Mouse (Mus musculus) hindbrain, embryonic 10.5 days (tissue): ENCODE measurements around the gene Pdcd4. TPM values are rescaled to one million over a fixed set of nuclear protein-coding genes. Genes with fewer than 3 reads are reported as not detected.

Experiments used
- DNase-seq: peaks from one replicate; pipeline ENCODE4 v3.0.0-alpha.2; 2017; ENCODE audit warnings: low spot score
- H3K27ac ChIP-seq: fragments of 300-500 bp; sonication (generic); 2 replicates; pipeline ENCODE4 v1.5.1; 2016; ENCODE audit warnings: mild to moderate bottlenecking, moderate library complexity
- H3K27me3 ChIP-seq: fragments of 300-500 bp; sonication (generic); 2 replicates; pipeline ENCODE4 v1.6.1; 2016; ENCODE audit warnings: mild to moderate bottlenecking; ENCODE audit not compliant: poor library complexity, insufficient read depth, severe bottlenecking
- H3K36me3 ChIP-seq: fragments of 300-500 bp; sonication (generic); 2 replicates; pipeline ENCODE4 v1.6.1; 2016; ENCODE audit warnings: mild to moderate bottlenecking, moderate library complexity
- H3K4me1 ChIP-seq: fragments of 300-500 bp; sonication (generic); replicated peaks from 2 replicates; pipeline ENCODE4 v1.6.1; 2016; ENCODE audit warnings: mild to moderate bottlenecking
- H3K4me3 ChIP-seq: fragments of 300-500 bp; sonication (generic); 2 replicates; pipeline ENCODE4 v1.5.1; 2016; ENCODE audit warnings: mild to moderate bottlenecking, moderate library complexity
- H3K9me3 ChIP-seq: fragments of 300-500 bp; sonication (generic); 2 replicates; pipeline ENCODE4 v1.6.1; 2016; ENCODE audit warnings: mild to moderate bottlenecking, moderate library complexity
- WGBS: fragments of 180-500 bp; shearing (Covaris S2); methylation state at CpG from one replicate; pipeline ENCODE4 v1.1.7; 2016; 5-methylcytosine and 5-hydroxymethylcytosine counted together
- polyA plus RNA-seq: library from polyadenylated mRNA; unstranded; fragments of >200 nt; fragmentation: Nextera tagmentation; extraction: Ambion mirVana; gene quantifications from 2 replicates; pipeline ENCODE4 v1.2.1, GENCODE M21; 2016

The Pdcd4 gene
- polyA plus RNA-seq = 49.8 and 49.9 TPM in 2 replicates

- no peaks in the 10 kb centered on the region for H3K27me3 ChIP-seq
- H3K4me1 ChIP-seq = peaks cover 9% of the 10 kb centered on the region; the same call in 1 of the 2 replicates
- WGBS = 71% methylated on average over 3 of the region's 3 CpGs
- H3K27ac ChIP-seq = 0 out of 2 replicates have a peak within 1 kb of the TSS, but pooled peaks have one; percentile 5
- DNase-seq = no peak
- no peaks in the 10 kb centered on the region for H3K36me3 ChIP-seq
- H3K9me3 ChIP-seq = no peaks in the 10 kb centered on the region
- no peak within 1 kb of the TSS for H3K4me3 ChIP-seq
Observed at GRCm38 (mm10) chr19:53892061-53892460, at the start of gene Pdcd4. Gene Pdcd4, plus strand, starts transcription at chr19:53892231.

DNA sequence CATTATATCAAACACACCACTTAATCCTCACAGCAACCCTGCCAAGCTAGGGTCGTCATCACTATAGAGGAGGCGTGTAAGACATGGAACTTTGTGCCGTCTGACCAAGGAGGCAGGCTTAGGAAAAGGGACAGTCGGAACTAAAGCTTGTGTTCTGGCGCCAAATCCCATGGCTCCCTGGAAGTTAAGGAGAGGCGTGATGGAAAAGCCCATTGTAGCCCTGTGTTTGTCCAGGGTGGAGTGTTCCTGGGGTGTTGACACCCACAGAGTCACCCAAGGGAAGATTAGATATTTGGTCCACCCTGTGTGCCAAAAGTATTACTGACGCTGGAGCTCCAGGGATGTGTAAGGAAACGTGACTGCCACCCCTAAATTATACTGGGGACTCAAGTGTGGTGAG is 48.1 kb upstream of the Pdcd4 start:
- DNase-seq = no peak
- Histone ChIP-seq H3K4me3 (no peak overlapping the region), H3K36me3 (no peaks in the 10 kb centered on the region), H3K27ac (no peak overlapping the region), H3K4me1 (peaks cover 4% of the 10 kb centered on the region; the same call in 1 of the 2 replicates), H3K27me3 (no peaks in the 10 kb centered on the region), H3K9me3 (no peaks in the 10 kb centered on the region)
- WGBS = 91% methylated on average over 8 of the region's 8 CpGs

DNA sequence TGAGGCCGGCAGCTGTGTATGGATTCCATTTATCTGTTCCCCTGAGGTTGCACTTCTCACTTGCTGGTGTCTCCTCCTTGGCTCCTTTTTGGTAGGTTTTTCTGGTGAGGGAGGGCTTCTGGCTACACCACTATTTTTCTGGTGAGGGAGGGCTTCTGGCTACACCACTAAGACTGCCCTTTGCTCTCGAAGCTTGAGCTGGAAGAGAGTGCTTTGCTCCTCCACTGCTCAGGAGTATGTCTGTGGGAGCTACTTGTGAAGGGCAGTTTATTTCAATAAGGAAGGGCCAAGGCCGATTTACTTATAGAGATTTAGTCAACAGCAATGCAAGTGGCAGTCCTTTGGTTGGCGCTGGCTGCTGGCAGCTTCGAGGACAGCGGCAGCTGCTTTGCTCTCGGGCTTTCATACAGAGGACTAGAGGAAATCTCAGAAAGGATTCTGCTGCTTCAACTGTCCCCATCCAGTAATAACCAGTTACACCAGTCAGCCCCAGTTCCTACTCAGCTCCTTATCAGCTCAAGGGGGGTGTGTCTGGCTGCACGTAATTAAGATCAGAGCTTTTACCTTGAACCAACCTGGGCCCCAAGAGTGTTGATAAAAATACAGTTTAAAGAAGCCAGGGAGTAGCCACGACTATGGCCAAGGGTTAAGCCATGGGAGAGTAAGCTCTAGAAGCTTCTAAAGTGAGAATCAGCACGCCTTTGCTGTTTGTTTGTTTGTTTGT is 43.6 kb upstream of the Pdcd4 start:
- DNase-seq = no peak
- Histone ChIP-seq H3K27ac (no peak overlapping the region), H3K36me3 (no peaks in the 10 kb centered on the region), H3K4me1 (peaks cover 31% of the 10 kb centered on the region), H3K27me3 (no peaks in the 10 kb centered on the region), H3K4me3 (no peak overlapping the region), H3K9me3 (no peaks in the 10 kb centered on the region)
- 85% methylated on average over 10 of the region's 10 CpGs for WGBS

GRCm38 (mm10) chr19:53850166-53850922 is 41.7 kb upstream of the Pdcd4 start:
- 68% methylated on average over 18 of the region's 18 CpGs for WGBS
- Histone ChIP-seq H3K9me3 (no peaks in the 10 kb centered on the region), H3K36me3 (no peaks in the 10 kb centered on the region), H3K27me3 (no peaks in the 10 kb centered on the region), H3K4me1 (peaks cover 34% of the 10 kb centered on the region), H3K27ac (peak overlapping the region; percentile 31), H3K4me3 (no peak overlapping the region)
- DNase-seq = no peak

- H3K27me3 ChIP-seq = no peaks in the 10 kb centered on the region
- no peaks in the 10 kb centered on the region for H3K9me3 ChIP-seq
- no peaks in the 10 kb centered on the region for H3K36me3 ChIP-seq
- no peak overlapping the region for H3K4me3 ChIP-seq
- H3K4me1 ChIP-seq = peaks cover 38% of the 10 kb centered on the region
- 82% methylated on average over 13 of the region's 13 CpGs for WGBS
- DNase-seq = no peak
- H3K27ac ChIP-seq = peak overlapping the region; percentile 71
Observed at GRCm38 (mm10) chr19:53851352-53851751, 40.7 kb upstream of the Pdcd4 start.

DNA sequence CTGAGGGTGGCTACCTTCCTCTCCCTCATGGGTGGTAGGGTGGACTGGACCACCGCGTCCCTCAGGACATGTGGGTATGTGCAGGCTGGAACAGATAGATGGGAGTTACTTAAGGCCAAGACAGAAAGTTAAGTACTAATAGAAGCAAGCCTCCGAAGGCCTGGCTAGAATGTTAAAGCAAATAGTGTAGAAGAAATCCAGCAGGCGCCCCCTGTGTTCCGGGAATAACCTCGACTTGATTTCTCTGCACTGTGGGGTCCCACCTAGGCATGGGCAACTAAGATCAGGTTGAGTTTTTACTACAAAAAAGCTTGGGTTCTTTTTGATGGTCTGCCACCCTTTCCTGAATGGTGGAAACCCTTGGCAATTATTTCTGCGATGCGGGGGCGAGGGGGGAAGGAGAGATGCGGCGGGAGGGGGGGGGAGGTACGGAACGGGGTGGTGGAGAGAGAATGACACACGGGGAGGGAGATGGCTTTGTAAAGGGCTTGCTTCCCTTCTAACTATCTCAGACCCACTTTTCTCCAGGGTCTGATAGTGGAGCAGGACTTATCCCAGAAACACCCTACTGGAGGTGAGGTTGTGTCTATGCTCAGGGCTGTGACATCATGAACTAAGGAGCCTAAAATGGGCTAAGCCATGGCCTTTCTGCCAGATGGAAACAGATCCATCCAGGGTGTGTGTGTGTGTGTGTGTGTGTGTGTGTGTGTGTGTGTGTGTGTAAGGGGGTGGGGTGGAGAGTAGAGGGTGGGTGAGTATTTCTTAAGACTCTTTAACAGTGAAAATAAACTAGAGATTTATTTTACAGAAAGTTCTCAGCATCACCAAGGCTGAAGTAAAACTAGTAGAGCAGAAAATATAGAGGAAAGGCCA is 40.0 kb upstream of the Pdcd4 start:
- 88% methylated on average over 14 of the region's 14 CpGs for WGBS
- Histone ChIP-seq H3K27ac (peak overlapping the region; percentile 71), H3K27me3 (no peaks in the 10 kb centered on the region), H3K4me1 (peaks cover 38% of the 10 kb centered on the region), H3K4me3 (peak overlapping the region; percentile 20; the same call in 1 of the 2 replicates), H3K9me3 (no peaks in the 10 kb centered on the region), H3K36me3 (no peaks in the 10 kb centered on the region)
- DNase-seq = no peak

DNA sequence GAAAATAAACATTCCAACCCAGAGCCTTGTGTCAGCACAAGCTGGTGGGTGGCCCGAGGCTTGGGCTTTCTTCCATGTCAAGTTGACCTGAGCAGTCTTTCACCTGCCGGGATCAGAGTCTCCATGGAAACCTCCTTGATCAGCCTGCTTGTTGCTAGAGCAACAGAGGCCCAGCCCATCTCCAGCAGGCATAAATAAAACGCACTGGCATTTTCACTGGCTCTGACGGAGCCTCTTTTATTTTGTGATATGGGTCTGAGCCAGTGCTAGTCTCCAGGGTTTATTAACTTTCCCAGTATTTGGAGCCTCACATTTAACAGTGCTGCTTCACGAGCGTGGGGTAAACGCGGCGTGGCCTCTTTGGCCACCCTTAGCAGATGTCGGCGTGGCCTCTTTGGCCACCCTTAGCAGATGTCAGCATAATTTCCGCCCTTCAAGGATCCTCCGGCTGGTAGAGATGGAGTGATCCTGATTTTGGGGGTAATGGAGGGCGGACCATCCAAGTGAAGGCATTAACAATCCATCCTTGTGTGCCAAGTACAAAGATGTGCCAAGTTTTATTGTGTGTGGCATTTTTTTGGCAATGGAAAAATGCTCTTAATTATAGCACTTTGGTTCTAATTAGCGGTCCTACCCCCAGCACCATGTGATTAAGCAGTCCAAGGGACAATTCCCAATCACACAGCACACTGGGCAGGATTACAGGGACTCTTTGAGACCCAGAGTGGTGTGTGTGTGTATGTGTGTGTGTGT is 39.2 kb upstream of the Pdcd4 start:
- WGBS = 50% methylated on average over 15 of the region's 15 CpGs
- DNase-seq = peak; percentile 52
- H3K27ac ChIP-seq = peak overlapping the region; percentile 71
- H3K9me3 ChIP-seq = no peaks in the 10 kb centered on the region
- H3K36me3 ChIP-seq = no peaks in the 10 kb centered on the region
- peak overlapping the region; percentile 20; the same call in 1 of the 2 replicates for H3K4me3 ChIP-seq
- H3K27me3 ChIP-seq = no peaks in the 10 kb centered on the region
- H3K4me1 ChIP-seq = peaks cover 44% of the 10 kb centered on the region

DNA sequence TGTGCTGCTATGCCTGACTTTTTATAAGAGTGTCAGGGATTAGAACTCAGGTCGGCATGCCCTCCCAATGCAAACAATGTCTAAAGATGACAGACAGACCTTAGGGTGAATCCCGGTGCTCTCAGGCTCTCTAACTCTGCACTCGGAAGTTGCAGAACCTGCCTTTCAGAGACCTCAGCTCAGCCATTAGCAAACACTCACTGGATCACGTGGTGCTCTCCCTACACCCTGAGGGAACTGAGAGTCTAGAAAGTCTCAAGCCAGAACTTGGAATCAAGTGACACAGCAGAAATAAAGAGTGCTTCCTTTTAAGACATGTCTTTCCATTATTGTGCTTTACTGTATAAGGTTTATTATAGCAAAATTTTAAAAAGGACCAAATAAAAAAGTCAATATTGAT is 37.1 kb upstream of the Pdcd4 start:
- DNase-seq = no peak
- Histone ChIP-seq H3K36me3 (no peaks in the 10 kb centered on the region), H3K27ac (no peak overlapping the region), H3K4me3 (no peak overlapping the region), H3K9me3 (no peaks in the 10 kb centered on the region), H3K27me3 (no peaks in the 10 kb centered on the region), H3K4me1 (peaks cover 53% of the 10 kb centered on the region)
- WGBS = 71% methylated on average over 4 of the region's 4 CpGs

- peaks cover 46% of the 10 kb centered on the region for H3K4me1 ChIP-seq
- no peaks in the 10 kb centered on the region for H3K36me3 ChIP-seq
- H3K9me3 ChIP-seq = no peaks in the 10 kb centered on the region
- DNase-seq = no peak
- no peak overlapping the region for H3K4me3 ChIP-seq
- no peaks in the 10 kb centered on the region for H3K27me3 ChIP-seq
- WGBS = 89% methylated on average over 5 of the region's 5 CpGs
- H3K27ac ChIP-seq = no peak overlapping the region
Observed at GRCm38 (mm10) chr19:53855781-53856180, 36.2 kb upstream of the Pdcd4 start.

- H3K9me3 ChIP-seq = no peaks in the 10 kb centered on the region
- 81% methylated on average over 9 of the region's 9 CpGs for whole genome bisulfite sequencing
- no peak for DNase-seq
- H3K4me3 ChIP-seq = no peak overlapping the region
- H3K27me3 ChIP-seq = no peaks in the 10 kb centered on the region
- no peak overlapping the region for H3K27ac ChIP-seq
- H3K36me3 ChIP-seq = no peaks in the 10 kb centered on the region
- peaks cover 40% of the 10 kb centered on the region for H3K4me1 ChIP-seq
Observed at GRCm38 (mm10) chr19:53856794-53857193, 35.2 kb upstream of the Pdcd4 start.

GRCm38 (mm10) chr19:53857962-53858361 is 34.1 kb upstream of the Pdcd4 start:
- no peaks in the 10 kb centered on the region for H3K36me3 ChIP-seq
- H3K27me3 ChIP-seq = no peaks in the 10 kb centered on the region
- no peaks in the 10 kb centered on the region for H3K9me3 ChIP-seq
- H3K4me3 ChIP-seq = no peak overlapping the region
- peaks cover 31% of the 10 kb centered on the region for H3K4me1 ChIP-seq
- 0 out of 2 replicates have a peak overlapping the region, but pooled peaks have one; percentile 43 for H3K27ac ChIP-seq
- DNase-seq = no peak
- 84% methylated on average over 6 of the region's 6 CpGs for WGBS

GRCm38 (mm10) chr19:53859149-53859548 is 32.9 kb upstream of the Pdcd4 start:
- no peak overlapping the region for H3K27ac ChIP-seq
- H3K27me3 ChIP-seq = no peaks in the 10 kb centered on the region
- H3K4me3 ChIP-seq = no peak overlapping the region
- H3K36me3 ChIP-seq = no peaks in the 10 kb centered on the region
- WGBS = 26% methylated on average over 9 of the region's 9 CpGs
- DNase-seq = no peak
- H3K9me3 ChIP-seq = no peaks in the 10 kb centered on the region
- peaks cover 25% of the 10 kb centered on the region for H3K4me1 ChIP-seq
